Mouse (Mus musculus) urinary bladder, adult 2 months (tissue): ENCODE data around the gene Plekhg2. TPM values are rescaled to one million over a fixed set of nuclear protein-coding genes. Genes with fewer than 3 reads are reported as not detected.

ENCODE experiments used
- DNase-seq: peaks from one replicate; pipeline ENCODE4 v3.0.0; 2022; ENCODE audit warnings: low spot score
- polyA plus RNA-seq: library from polyadenylated mRNA; depleted of rRNA; stranded (reverse); fragments of >200 nt; gene quantifications from 2 replicates; pipeline ENCODE4 v1.2.3, GENCODE M21; 2012

The Plekhg2 gene
- polyA plus RNA-seq, 1 experiment = 11.7 TPM

DNA sequence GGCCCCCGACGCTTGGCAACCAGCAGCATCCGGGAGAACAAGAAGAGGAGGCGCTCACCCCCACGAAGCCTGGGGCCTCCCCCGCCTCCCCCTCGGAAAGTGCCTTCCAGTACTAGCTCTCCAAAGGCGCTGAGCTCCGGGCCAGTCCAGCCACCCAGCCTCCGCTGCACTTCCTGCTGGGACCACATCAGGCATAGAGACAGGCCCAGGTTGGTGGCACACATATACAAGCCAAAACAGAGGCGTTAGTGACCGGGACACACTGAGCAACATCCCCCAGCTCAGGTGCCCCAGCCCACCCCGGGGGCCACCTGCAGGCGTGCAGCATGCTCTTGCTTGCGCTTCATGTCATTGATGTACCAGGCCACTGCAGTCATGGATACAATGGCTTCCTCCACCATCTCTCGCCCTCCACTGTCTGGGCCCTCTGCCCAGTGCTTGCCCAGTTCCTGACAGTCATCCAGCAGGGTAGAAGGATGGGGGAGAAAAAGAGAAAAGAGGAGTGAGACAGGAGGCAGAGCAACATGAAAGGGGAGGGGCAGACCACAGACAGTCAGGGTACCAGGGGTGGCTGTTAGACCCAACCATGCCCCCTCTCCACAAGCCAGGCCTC is 4.6 kb downstream of the Plekhg2 start:
- no peak for DNase-seq

DNA sequence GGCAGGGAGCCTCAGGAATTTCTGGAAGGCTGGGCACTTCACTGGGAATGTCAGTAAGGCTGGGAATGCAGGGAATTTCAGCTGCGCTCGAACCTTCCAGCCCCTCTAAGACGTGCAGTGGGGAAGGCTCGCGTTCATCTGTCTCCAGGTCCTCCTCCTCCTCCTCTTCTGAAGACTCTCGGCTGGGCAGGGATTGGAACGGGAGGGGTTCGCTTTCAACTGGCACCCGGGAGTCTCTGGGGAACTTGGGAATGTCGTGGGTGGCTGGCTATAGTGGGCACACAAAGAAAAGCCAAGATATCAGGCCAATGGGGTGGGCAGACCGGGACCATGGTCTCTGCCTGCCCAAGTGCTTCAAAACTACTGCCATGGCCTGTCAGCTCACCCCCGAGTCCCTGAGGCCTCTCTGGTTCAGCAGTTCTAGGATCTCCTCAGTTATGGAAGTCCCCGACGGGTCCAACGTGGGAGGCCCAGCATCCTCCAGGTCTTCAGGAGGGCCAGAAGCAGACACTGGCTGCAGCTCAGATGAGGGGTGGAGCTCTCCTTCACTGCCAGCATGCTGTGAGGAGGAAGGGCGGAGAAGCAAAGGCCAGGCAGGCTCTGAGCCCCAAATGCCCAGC is 9.8 kb downstream of the Plekhg2 start:
- no peak for DNase-seq

DNA sequence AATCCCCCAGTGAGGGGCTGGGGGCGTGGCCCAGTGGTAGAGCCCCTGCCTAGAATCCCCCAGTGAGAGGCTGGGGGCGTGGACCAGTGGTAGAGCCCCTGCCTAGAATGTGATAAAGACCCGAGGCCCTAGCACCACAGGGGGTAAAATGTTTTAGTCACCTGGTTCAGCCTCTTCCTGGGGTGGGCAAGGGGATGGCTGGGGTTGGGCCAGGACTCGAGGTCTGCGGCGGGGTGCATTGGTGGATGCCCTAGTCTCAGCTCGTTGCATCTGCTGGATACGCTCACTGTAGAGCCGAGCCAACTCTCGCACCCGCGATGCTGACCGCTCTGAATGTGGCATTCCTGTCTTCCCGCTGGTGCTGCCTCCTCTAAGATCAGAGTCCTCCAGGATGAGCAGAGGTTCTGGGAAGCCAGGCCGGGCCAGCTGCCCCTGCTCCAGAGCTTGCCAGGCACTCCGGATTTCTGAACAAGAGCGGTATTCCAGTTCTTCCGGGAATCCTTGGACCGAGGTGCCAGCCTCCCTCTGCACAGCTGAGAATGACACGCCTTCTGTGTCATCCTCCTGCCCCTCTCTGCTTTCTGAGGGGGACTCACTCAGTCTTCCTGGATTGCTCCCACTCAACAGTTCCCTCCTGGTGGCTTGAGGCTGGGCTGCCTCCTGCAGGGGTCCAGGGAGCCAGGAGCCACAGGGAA is 10.6 kb downstream of the Plekhg2 start:
- DNase-seq = no peak

DNA sequence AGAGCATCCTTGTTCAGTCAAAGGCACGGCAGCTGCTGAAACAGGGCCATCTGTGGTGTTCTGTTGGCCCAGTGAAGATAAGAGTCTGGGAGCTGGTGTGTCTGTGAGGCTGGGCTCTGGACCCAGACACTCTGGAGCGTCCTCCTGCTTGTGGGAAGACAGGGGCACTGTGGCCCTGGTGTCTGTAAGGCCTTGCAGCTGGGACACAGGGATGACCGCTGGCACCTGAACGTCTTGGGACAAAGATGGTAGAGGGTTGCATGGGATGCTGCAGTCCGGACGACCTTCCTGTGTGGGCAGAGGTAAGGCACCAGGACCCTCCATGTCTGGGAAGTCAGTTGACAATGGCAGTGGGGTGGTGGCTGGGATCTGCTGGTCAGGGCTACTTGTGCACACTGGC is 12.1 kb downstream of the Plekhg2 start:
- no peak for DNase-seq

- no peak for DNase-seq
Measured at GRCm38 (mm10) chr7:28359854-28360253, 12.5 kb downstream of the Plekhg2 start.

GRCm38 (mm10) chr7:28358431-28358830 is 14.0 kb downstream of the Plekhg2 start:
- DNase-seq = no peak

GRCm38 (mm10) chr7:28357984-28358383 is 14.4 kb downstream of the Plekhg2 start:
- DNase-seq = no peak

DNA sequence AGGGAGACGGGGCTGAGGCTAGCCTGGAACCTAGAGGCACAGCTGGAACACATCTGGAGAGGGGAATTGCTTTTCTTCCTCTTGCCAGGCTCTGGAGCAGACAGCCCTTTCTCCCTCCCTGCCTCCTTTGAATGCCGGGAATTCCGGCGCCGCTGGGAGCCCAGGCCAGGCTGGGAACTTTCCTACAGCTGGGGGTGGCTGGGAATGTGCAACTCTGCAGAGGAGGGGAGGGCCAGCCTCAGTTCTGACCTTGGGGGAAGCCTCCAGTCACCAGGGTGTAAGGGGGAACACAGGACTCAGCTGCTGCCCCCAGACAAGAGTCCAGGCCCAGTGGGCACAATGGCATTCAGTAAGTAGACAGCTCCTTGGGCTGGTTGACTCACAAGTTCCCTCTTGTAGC is 15.4 kb downstream of the Plekhg2 start:
- no peak for DNase-seq

DNA sequence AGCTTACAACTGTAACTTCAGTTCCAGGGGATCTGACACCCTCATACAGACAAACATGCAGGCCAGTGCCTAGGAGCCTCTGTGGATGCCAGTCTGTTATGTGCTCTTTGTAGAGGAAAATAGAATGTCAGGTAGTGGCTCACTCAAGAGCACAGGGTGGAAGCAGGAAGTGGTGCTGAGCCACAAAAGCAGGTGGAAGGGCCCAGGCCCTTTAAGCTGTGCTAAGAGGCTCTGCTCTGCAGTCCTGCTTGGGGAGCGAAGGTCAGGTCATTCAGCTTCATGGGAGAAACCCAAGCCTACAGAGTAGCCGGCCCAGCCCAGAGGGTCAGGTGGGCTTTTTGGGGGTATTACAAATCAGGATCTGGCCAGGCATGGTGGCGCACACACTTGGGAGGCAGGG is 17.2 kb downstream of the Plekhg2 start:
- DNase-seq = no peak

DNA sequence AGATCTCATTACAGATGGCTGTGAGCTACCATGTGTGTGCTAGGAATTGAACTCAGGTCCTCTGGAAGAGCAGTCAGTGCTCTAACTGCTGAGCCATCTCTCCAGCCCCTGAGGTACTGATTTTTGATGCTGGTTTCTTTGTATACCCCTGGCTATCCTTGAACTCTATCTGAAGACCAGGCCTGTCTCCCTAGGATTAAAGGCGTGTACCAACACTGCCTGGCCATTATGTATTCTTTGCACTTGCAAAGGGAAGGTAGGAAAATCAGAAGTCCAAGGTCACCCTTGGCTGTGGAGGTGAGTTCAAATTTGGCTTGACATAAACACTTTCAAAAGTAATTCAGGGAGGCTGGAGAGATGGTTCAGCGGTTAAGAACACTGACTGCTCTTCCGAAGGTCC is 17.8 kb downstream of the Plekhg2 start:
- no peak for DNase-seq

DNA sequence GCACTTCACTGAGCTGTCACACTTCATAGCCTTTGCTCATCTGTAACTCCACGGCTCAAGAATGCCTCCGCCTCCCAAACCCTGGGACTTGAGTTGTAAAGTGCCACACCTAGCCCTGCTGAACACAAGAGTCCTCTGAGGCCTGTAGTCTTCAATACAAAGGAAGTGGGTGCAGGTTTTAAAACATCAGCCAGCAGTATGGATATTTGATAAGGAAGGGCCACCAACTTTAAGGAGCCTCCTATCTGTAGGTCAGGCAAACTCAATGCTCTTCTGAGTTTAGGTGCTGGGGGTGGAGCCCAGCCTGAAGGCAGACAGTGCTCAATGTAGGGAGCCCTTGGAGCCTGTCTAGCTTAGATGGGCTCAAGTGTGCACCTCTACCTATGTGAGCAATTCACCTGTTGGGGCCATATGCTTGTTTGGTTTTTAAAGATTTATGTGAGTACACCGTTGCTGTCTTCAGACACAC is 18.3 kb downstream of the Plekhg2 start:
- no peak for DNase-seq

DNA sequence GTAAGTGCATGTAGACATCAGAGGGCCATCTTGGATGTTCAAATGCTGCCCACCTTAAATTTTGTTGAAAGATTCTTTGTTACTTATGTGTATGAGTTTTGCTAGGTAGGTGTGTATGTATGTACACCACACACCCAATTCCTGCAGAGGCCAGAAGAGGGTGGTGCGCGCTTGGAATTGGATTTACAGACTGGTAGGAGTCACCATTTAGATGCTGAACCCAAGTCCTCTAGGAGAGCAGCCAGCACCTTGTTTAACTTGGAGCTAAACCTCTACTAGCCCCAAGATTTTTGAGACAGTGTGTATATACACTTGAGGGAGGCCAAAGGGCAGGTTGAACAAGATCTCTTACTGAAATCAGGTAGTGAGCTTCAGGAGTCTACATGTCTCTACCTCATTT is 19.1 kb downstream of the Plekhg2 start:
- no peak for DNase-seq

DNA sequence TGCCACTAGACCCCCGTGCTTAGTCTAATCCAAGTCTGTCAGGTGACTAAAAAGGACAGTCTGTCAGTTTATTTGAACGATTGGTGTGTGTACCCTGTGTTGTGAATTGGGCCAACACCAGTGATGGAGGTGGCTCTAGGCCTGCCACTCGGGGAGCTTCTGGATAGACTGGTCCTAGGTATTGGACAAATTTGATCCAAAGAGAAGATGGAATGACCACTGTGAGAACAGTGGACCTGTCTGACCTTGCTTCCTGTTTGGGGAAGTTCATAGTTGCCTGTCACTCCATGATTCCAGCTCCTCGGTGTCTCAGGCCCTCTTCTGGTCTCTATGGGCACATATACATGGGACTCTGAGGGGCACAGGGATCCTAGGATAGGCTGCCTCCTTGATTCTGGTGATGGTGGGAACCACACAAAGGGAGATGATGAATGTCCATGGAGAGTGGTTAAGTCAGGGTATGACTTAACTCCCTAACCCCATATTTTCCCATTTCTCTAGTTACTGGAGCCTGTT is 20.7 kb downstream of the Plekhg2 start:
- DNase-seq = no peak

GRCm38 (mm10) chr7:28350155-28350883 is 22.1 kb downstream of the Plekhg2 start, which contains the start of gene Rps16:
TSS of gene Rps16 (plus strand) at chr7:28350652.
- peak; percentile 99 for DNase-seq

DNA sequence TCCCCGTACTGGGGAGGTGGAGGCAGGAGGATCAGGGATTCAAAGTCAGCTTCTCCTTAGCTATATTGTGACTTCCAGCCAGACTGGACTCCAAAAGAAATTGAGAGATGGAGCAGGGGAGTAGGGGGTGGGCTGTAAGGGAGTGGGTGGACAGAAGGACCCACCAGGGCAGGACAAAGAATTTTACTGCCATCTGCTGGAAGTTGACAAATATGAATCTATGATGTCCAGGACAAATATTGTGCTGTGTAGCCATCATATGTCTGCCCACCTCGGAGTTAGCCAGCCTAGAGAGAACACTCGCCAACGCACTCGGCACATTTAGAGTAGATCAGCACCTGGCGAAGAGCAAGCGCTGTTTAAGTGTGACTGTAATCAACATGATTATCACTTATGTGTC is 23.8 kb downstream of the Plekhg2 start:
- no peak for DNase-seq

DNA sequence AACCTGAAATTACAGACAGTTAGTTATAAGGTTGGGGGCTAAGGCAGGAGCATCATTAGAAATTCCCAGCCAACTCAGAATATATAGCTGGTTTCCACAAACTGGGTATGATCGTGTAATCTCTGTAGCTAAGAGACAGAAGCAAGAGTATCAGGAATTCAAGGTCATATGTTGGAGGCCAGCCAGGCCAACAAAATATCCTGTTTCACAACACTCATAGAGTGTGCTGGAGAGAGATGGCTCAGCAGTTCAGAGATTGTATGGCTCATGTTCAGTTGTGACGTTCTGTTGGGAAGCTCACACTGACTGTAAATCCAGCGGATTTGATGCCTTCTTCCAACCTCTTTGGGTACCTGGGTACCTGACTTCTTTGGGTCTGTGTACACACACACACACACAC is 24.7 kb downstream of the Plekhg2 start:
- no peak for DNase-seq

- DNase-seq = no peak
Measured at GRCm38 (mm10) chr7:28344637-28345036, 27.8 kb downstream of the Plekhg2 start.

DNA sequence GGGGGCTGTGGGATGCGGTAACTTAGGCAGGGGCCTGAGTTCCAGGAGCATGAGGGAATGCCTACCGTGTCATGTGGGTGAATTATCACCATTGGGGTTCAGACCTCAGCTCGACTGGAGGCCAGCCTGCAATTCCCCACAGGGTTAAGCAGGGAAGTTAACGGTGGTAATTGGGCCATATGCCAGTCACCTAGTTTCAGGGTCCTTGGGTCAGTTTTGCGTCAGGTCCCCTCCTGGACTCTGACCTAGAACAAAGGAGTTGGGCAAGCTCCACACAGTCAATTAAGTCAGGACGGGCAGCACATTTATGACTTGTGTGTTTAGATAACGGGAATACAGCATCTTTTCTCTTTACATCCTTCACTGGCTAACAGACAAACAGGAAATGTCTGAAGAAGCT is 31.0 kb downstream of the Plekhg2 start:
- no peak for DNase-seq

DNA sequence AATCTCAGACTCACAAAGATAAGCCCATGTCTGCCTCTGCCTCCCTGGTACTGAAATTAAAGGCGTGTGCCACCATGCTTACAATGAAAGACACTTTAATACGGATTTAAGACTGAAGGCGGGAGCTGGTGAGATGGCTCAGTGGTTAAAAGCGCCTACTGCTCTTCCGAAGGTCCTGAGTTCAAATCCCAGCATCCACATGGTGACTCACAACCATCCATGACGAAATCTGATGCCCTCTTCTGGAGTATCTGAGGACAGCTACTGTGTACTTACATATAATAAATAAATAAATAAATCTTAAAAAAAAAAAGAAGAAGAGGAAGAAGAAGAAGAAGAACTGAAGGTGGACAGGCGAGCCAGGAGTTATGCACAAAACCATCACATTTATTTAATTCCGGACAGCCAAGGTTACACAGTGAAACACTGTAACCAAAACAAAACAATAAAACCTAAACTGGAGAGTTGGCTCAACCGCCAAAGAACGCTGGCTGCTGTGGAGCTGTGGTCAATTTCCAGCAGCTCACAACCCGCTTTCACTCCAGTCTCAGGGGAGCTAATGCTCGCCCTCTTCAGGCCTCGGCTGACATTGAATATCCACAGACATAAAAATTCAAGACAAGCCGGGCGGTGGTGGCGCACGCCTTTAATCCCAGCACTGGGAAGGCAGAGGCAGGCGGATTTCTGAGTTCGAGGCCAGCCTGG is 33.0 kb downstream of the Plekhg2 start:
- DNase-seq = no peak

DNA sequence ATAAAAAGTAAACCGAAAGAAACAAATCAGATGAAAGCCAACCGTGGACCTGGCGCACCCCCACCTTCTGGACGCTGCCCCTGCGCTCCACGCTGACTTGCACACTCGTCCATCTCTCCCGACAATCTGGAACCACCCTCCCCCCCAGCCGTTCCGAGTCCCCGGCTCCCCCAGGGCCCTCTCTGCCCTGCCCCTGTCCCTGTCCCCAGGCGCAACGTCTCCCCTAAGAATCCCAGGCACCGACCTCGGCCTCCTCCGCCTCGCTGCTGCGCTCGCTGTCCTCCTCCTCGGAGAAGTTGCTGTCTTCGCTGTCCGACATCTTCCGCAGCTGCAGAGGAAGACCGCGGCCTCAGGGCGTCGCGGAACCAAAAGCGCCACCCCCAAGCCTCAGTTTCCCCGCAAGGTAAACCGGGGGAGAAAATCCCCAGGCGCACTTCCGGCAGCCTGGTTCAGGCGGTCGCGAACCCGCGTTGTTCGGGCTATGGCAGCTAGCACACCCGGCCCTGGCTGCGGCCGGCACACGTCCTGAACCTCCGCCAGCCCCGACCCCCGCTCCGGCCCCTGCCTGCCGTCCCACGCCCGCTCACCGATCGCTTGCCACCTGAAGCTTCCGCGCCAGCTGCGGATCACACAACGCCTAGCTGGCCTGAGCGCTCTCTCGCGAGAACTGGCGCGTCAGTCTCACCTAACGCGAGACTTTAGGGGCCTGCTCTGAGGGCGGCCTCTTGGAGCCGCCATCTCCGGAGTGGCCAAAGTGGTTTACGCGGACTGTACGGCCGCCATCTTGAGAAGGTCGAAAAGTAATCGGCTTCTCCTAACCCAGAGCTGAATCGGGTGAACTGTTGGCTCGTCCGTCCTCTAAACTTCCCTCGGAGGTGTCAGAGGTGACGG is 34.0 kb downstream of the Plekhg2 start, which contains the start of gene Supt5:
Supt5 (minus strand) TSS at position 639 of the 891 bp plus-strand sequence.
- peak; percentile 90 for DNase-seq
